ENCODE assay signal across 14 mouse cellular contexts in the genomic region with DNA sequence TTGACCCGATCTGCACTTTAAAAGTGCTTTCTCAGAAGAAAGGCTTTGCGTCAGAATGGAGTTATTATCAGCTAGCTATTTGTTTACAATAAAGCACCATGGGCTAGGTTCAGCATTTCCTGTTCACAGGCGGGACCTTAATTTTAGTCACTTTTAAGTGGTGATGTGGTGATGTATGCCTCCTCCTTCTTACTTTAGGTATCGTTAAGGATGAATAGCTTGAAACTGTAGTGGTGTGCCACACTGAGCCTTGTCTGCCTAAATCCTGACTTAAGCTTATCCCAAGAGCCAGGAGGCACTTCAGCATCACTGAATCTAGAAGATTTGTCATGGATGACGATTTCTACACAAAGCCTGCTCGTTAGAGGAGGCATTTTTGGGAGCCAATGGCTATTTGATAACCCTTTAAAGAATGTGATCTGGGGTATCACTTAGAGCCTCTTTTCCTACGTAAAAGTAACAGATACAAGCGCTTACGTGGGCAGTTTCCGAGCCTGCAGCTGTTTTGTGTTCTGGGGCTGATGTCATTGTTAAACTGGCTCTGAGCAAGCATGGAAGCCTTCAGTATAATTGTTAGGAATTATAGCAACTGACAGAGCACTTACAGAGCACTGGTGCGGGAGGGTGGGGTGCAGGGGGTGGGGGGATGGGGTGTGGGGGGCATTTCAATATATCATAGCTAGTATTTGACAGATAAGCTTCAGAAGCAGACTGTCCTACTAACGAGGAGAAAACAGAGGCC.
DNase-seq lines count a peak whose midpoint lies in the region; ATAC-seq and TF ChIP-seq lines count a peak whose summit lies in the region.
"Had no signal": no experiment of that assay in that cellular context is flagged by ENCODE, and none has a peak within 500 bp of the region (broad histone marks: within the 10 kb centered on the region; RNA-seq: fewer than 3 reads in every experiment).

No protein-coding gene starts in this region.

- peak overlapping the region; percentile 55 for H3K27ac ChIP-seq in midbrain, embryonic 10.5 days (replicated peaks)
- no peak overlapping the region for H3K27ac ChIP-seq in midbrain, postnatal 0 days (ENCODE audit: low read depth, low read length)
- peak overlapping the region; percentile 53 for H3K27ac ChIP-seq in hindbrain, embryonic 10.5 days
- H3K27ac ChIP-seq in limb, embryonic 15.5 days = 0 out of 2 replicates have a peak overlapping the region, but pooled peaks have one; percentile 27
- H3K27ac ChIP-seq in stomach, postnatal 0 days (replicated peaks) = peak overlapping the region; percentile 58
- H3K27ac ChIP-seq: heart, embryonic 10.5 days had no signal

- TF ChIP-seq CTCF in midbrain, postnatal 0 days (IDR thresholded peaks at IDR 0.05) = no peak
- no peak for TF ChIP-seq CTCF in stomach, postnatal 0 days (IDR thresholded peaks at IDR 0.05; ENCODE audit: low read depth)

- intact Hi-C loops in heart, postnatal 25 days (cut with DNase I) = no loop called here

- no peak for ATAC-seq in midbrain, postnatal 0 days (ENCODE audit: low FRiP score)
- ATAC-seq in limb, embryonic 15.5 days (ENCODE audit: insufficient number of reproducible peaks, low FRiP score, low TSS enrichment, low read depth) = no peak
- ATAC-seq in stomach, postnatal 0 days (ENCODE audit: low FRiP score, low TSS enrichment) = no peak
- ATAC-seq: activated CD4-positive, CD25-positive, alpha-beta regulatory T cell, adult 4 months had no signal

- no peaks in the 10 kb centered on the region for H3K9me3 ChIP-seq in midbrain, embryonic 10.5 days (replicated peaks)
- H3K9me3 ChIP-seq in midbrain, postnatal 0 days (ENCODE audit: low read length) = no peaks in the 10 kb centered on the region
- H3K9me3 ChIP-seq in hindbrain, embryonic 10.5 days = no peaks in the 10 kb centered on the region
- H3K9me3 ChIP-seq in limb, embryonic 15.5 days = no peaks in the 10 kb centered on the region
- H3K9me3 ChIP-seq in stomach, postnatal 0 days (ENCODE audit: control insufficient read depth, low read length) = no peaks in the 10 kb centered on the region
- H3K9me3 ChIP-seq: heart, embryonic 10.5 days had no signal

- 30% methylated on average over 12 of the region's 12 CpGs for WGBS in midbrain, embryonic 10.5 days
- 24% methylated on average over 12 of the region's 12 CpGs for WGBS in midbrain, postnatal 0 days
- 53% methylated on average over 12 of the region's 12 CpGs for WGBS in hindbrain, embryonic 10.5 days
- WGBS in limb, embryonic 15.5 days = 37% methylated on average over 12 of the region's 12 CpGs
- WGBS in stomach, postnatal 0 days = 29% methylated on average over 12 of the region's 12 CpGs

- H3K36me3 ChIP-seq in midbrain, embryonic 10.5 days = peaks cover 22% of the 10 kb centered on the region
- H3K36me3 ChIP-seq in midbrain, postnatal 0 days (ENCODE audit: insufficient read depth, low read length) = no peaks in the 10 kb centered on the region
- peaks cover 17% of the 10 kb centered on the region for H3K36me3 ChIP-seq in hindbrain, embryonic 10.5 days
- H3K36me3 ChIP-seq in limb, embryonic 15.5 days = no peaks in the 10 kb centered on the region; the same call in 1 of the 2 replicates
- no peaks in the 10 kb centered on the region for H3K36me3 ChIP-seq in stomach, postnatal 0 days (ENCODE audit: control insufficient read depth, insufficient read depth, low read length)
- H3K36me3 ChIP-seq: heart, embryonic 10.5 days had no signal

- DNase-seq in midbrain, embryonic 10.5 days (ENCODE audit: low spot score) = no peak
- no peak for DNase-seq in midbrain, postnatal 0 days (ENCODE audit: low spot score)
- DNase-seq in hindbrain, embryonic 10.5 days (ENCODE audit: low spot score) = no peak
- no peak for DNase-seq in stomach, postnatal 0 days (ENCODE audit: low spot score)
- no peak for DNase-seq in right cerebral cortex, postnatal 25 days
- DNase-seq in thymus, postnatal 14 days = no peak
- DNase-seq in heart, postnatal 25 days (ENCODE audit: low spot score) = no peak
- DNase-seq: cerebellum, adult 11 months; right cerebral cortex, postnatal 4 days; thymus, postnatal 25 days had no signal

- TF ChIP-seq EP300 in stomach, postnatal 0 days (optimal IDR thresholded peaks at IDR 0.05) = no peak

- H3K27me3 ChIP-seq in midbrain, embryonic 10.5 days (ENCODE audit: low read depth, poor library complexity, severe bottlenecking) = no peaks in the 10 kb centered on the region
- no peaks in the 10 kb centered on the region for H3K27me3 ChIP-seq in midbrain, postnatal 0 days (ENCODE audit: insufficient read depth, low read length)
- no peaks in the 10 kb centered on the region for H3K27me3 ChIP-seq in hindbrain, embryonic 10.5 days (ENCODE audit: insufficient read depth, poor library complexity, severe bottlenecking)
- no peaks in the 10 kb centered on the region for H3K27me3 ChIP-seq in limb, embryonic 15.5 days
- no peaks in the 10 kb centered on the region for H3K27me3 ChIP-seq in stomach, postnatal 0 days (ENCODE audit: control insufficient read depth, insufficient read depth, low read length)

- no peak overlapping the region for H3K4me2 ChIP-seq in midbrain, postnatal 0 days (ENCODE audit: low read depth, low read length, poor library complexity, severe bottlenecking)
- no peak overlapping the region for H3K4me2 ChIP-seq in limb, embryonic 15.5 days
- H3K4me2 ChIP-seq in stomach, postnatal 0 days (replicated peaks; ENCODE audit: low read depth) = no peak overlapping the region; the same call in 1 of the 2 replicates
- H3K4me2 ChIP-seq: liver, embryonic 11.5 days had no signal

- peaks cover 57% of the 10 kb centered on the region for H3K4me1 ChIP-seq in midbrain, embryonic 10.5 days
- H3K4me1 ChIP-seq in midbrain, postnatal 0 days (ENCODE audit: insufficient read depth, low read length) = peaks cover 15% of the 10 kb centered on the region; the same call in 1 of the 2 replicates
- peaks cover 41% of the 10 kb centered on the region for H3K4me1 ChIP-seq in hindbrain, embryonic 10.5 days (replicated peaks)
- H3K4me1 ChIP-seq in limb, embryonic 15.5 days = peaks cover 32% of the 10 kb centered on the region
- peaks cover 3% of the 10 kb centered on the region for H3K4me1 ChIP-seq in stomach, postnatal 0 days (replicated peaks; ENCODE audit: control insufficient read depth, insufficient read depth)

- H3K9ac ChIP-seq in midbrain, postnatal 0 days (replicated peaks; ENCODE audit: low read length, poor library complexity, severe bottlenecking) = no peak overlapping the region
- no peak overlapping the region for H3K9ac ChIP-seq in limb, embryonic 15.5 days
- H3K9ac ChIP-seq in stomach, postnatal 0 days (ENCODE audit: low read length) = no peak overlapping the region

- H3K4me3 ChIP-seq in midbrain, embryonic 10.5 days = peak overlapping the region; percentile 22; the same call in 1 of the 2 replicates
- no peak overlapping the region for H3K4me3 ChIP-seq in midbrain, postnatal 0 days (ENCODE audit: low read depth, low read length)
- H3K4me3 ChIP-seq in hindbrain, embryonic 10.5 days = no peak overlapping the region
- H3K4me3 ChIP-seq in limb, embryonic 15.5 days = no peak overlapping the region
- H3K4me3 ChIP-seq in stomach, postnatal 0 days (ENCODE audit: low read depth, low read length) = no peak overlapping the region
- H3K4me3 ChIP-seq: heart, embryonic 10.5 days had no signal
